Mouse (Mus musculus) hindbrain, embryonic 11.5 days (tissue): ENCODE measurements around the gene Mrc2. TPM values are rescaled to one million over a fixed set of nuclear protein-coding genes. Genes with fewer than 3 reads are reported as not detected.
A peak's percentile ranks its signal among the peaks of the same experiment; 100 is the strongest.

Experiments used
- ATAC-seq: fragments of 200-750 bp; cut with Nextera tagmentation; 2 replicates; pipeline ENCODE4 v1.8.0; 2017; ENCODE audit warnings: mild to moderate bottlenecking, moderate TSS enrichment, moderate library complexity; ENCODE audit not compliant: low FRiP score
- DNase-seq: peaks from one replicate; pipeline ENCODE4 v3.0.0-alpha.2; 2015; ENCODE audit warnings: low spot score
- H3K27ac ChIP-seq: fragments of 300-500 bp; sonication (generic); 2 replicates; pipeline ENCODE4 v1.5.1; 2014; ENCODE audit warnings: mild to moderate bottlenecking, low read depth, low read length
- H3K27me3 ChIP-seq: fragments of 300-500 bp; sonication (generic); 2 replicates; pipeline ENCODE4 v1.6.1; 2014; ENCODE audit warnings: mild to moderate bottlenecking, low read length, moderate library complexity, mixed read lengths; ENCODE audit not compliant: control insufficient read depth, insufficient read depth
- H3K36me3 ChIP-seq: fragments of 300-500 bp; sonication (generic); 2 replicates; pipeline ENCODE4 v1.6.1; 2014; ENCODE audit warnings: mild to moderate bottlenecking, low read length, moderate library complexity, mixed read lengths; ENCODE audit not compliant: control insufficient read depth, insufficient read depth
- H3K4me1 ChIP-seq: fragments of 300-500 bp; sonication (generic); replicated peaks from 2 replicates; pipeline ENCODE4 v1.6.1; 2014; ENCODE audit warnings: low read length, mixed read lengths; ENCODE audit not compliant: control insufficient read depth, insufficient read depth
- H3K4me2 ChIP-seq: fragments of 300-500 bp; sonication (generic); replicated peaks from 2 replicates; pipeline ENCODE4 v1.6.1; 2014; ENCODE audit warnings: mild to moderate bottlenecking, low read depth, low read length
- H3K4me3 ChIP-seq: fragments of 300-500 bp; sonication (generic); 2 replicates; pipeline ENCODE4 v1.5.1; 2014; ENCODE audit warnings: low read depth, low read length
- H3K9ac ChIP-seq: fragments of 300-500 bp; sonication (generic); 2 replicates; pipeline ENCODE4 v1.6.1; 2014; ENCODE audit warnings: low read depth, low read length
- H3K9me3 ChIP-seq: fragments of 300-500 bp; sonication (generic); 2 replicates; pipeline ENCODE4 v1.6.1; 2016; ENCODE audit warnings: low read length; ENCODE audit not compliant: control insufficient read depth
- WGBS: fragments of 180-500 bp; shearing (Covaris S2); extraction: QIAGEN DNeasy Blood & Tissue Kit; methylation state at CpG from one replicate; pipeline ENCODE4 v1.1.7; 2014; 5-methylcytosine and 5-hydroxymethylcytosine counted together
- polyA plus RNA-seq: library from polyadenylated mRNA; unstranded; fragments of >200 nt; fragmentation: Nextera tagmentation; extraction: Ambion mirVana; gene quantifications from 2 replicates; pipeline ENCODE4 v1.2.1, GENCODE M21; 2014

Gene Mrc2
- polyA plus RNA-seq, 1 experiment from 2014 or later = 6.6 TPM

DNA sequence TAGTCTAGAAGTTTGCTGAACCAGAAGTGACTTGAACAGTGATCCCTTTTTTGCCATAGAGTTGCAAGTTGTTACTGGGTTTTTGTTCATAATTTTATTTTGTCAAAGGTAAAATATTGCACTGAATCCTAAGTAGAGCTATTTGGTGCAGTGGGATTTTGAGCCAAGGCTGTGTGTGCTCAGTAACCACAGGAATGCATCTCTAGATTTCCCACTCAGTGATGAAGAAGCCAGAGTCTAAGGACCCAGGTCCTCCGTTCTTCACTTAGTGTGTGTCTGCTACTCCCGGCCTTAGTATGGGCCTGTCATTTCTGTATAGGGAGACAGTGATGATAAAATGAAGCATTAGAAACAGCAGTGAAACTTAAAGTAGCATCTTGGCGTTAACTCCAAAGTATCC lies 27.5 kb upstream of the Mrc2 start:
- Histone ChIP-seq H3K4me3 (no peak overlapping the region), H3K9ac (no peak overlapping the region), H3K4me2 (no peak overlapping the region), H3K27me3 (no peaks in the 10 kb centered on the region), H3K9me3 (no peaks in the 10 kb centered on the region), H3K36me3 (no peaks in the 10 kb centered on the region), H3K4me1 (no peaks in the 10 kb centered on the region), H3K27ac (no peak overlapping the region)
- WGBS = 91% methylated on average over 3 of the region's 3 CpGs
- DNase-seq (no peak), ATAC-seq (no peak)

DNA sequence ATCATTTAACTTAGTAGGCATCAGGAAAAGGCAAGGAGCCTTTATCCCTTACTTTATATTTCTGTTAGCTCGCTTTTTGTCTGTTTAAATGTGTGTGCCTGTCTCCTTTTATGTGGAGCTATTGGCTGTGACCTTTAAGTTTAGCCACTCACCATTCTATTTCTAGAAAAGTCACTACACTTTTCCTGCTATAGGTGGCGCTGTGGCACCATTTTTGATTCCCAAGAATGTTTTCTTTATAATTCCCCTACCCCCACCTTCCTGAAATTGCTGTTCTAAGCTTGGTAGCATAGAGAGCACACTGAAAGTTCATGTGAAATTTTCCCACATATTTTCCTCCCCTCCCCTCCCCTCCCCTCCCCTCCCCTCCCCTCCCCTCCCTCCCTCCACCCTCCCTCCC lies 22.3 kb upstream of the Mrc2 start:
- no peaks in the 10 kb centered on the region for H3K9me3 ChIP-seq
- ATAC-seq (no peak), DNase-seq (peak; percentile 81)
- H3K9ac ChIP-seq = no peak overlapping the region
- 15% methylated on average over 2 of the region's 2 CpGs for WGBS
- no peak overlapping the region for H3K4me3 ChIP-seq
- H3K4me2 ChIP-seq = no peak overlapping the region
- H3K36me3 ChIP-seq = 0 out of 2 replicates have a peak, but pooled peaks cover 2% of the 10 kb centered on the region
- H3K27me3 ChIP-seq = no peaks in the 10 kb centered on the region
- H3K4me1 ChIP-seq = no peaks in the 10 kb centered on the region
- no peak overlapping the region for H3K27ac ChIP-seq

DNA sequence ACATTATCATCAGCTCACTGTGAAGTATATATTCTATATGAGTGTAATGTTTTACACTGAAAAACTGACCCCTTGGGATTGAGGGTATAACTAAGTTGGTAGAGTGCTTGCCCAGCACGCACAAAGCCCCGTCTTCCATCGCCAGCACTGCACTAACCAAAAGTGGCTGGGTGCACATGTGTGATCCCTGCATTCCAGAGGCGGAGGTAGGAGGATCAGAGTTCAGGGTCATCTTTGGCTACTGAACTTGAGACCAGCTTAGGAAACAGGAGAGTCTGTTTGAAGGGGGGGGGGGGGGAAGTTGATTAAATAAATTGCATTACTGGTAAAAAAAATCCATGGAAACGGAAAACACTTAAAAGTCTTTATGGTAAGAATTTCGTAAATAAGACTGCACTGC lies 12.0 kb upstream of the Mrc2 start:
- Histone ChIP-seq H3K4me1 (no peaks in the 10 kb centered on the region), H3K4me3 (no peak overlapping the region), H3K27me3 (no peaks in the 10 kb centered on the region), H3K27ac (no peak overlapping the region), H3K36me3 (peaks cover 2% of the 10 kb centered on the region; the same call in 1 of the 2 replicates), H3K9ac (no peak overlapping the region), H3K4me2 (no peak overlapping the region), H3K9me3 (no peaks in the 10 kb centered on the region)
- ATAC-seq (no peak), DNase-seq (no peak)
- 83% methylated on average over 6 of the region's 6 CpGs for WGBS

DNA sequence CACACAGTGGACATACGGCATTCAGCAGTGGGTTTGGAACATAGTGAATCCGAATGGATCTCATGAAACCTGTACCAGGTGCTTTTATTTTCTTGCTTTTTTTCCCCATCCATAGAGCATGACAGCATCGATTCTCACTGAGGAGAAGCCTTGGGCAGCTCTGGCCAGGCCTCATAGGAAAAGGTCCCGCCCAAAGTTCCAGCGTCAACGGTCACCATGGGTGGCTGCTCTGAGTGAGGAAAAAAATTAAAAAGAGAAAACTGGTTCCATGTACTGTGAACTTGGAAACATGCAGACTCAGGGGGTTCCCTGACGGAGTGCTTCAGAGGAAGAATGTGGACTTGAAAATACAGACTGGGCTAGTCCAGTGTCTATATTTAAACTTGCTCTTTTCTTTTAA lies 11.2 kb upstream of the Mrc2 start:
- ATAC-seq (no peak), DNase-seq (no peak)
- H3K4me3 ChIP-seq = no peak overlapping the region
- no peak overlapping the region for H3K9ac ChIP-seq
- no peaks in the 10 kb centered on the region for H3K9me3 ChIP-seq
- 73% methylated on average over 7 of the region's 7 CpGs for WGBS
- no peak overlapping the region for H3K4me2 ChIP-seq
- no peaks in the 10 kb centered on the region for H3K36me3 ChIP-seq
- H3K27ac ChIP-seq = no peak overlapping the region
- H3K4me1 ChIP-seq = no peaks in the 10 kb centered on the region
- no peaks in the 10 kb centered on the region for H3K27me3 ChIP-seq

DNA sequence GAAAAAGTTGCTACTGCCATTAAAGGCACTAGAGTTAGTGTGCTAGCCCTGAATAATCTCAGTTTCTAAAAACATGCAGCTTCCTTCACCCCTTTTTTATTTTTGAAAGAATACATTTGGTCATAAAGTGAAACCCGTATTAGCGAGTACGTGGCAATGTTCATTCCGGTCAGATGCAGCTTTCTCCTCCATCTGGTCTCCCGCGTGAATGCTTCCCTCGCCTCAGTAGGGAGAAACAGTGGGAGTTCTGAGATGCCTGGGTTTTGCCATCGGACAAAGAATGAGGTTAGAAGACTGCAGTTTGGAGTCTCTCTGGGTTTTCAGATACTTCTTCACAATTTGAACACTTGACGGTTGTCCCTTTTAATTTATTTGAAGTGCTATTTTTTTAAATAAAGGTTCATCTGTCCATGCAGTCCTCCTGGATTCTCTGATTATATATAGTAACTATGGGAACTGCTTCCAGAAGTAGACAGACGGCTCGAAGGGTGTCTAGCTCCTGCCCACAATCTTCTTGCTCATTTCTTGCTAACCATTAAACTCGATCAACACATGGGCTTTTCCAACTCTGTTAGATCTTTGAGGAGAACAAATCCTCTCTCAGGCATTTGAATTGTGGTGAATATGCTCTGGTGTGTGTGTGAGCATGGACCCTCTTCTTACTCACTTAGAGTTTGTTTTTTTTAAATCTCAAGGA lies 10.5 kb upstream of the Mrc2 start:
- DNase-seq (no peak), ATAC-seq (no peak)
- Histone ChIP-seq H3K4me1 (no peaks in the 10 kb centered on the region), H3K36me3 (no peaks in the 10 kb centered on the region), H3K4me3 (no peak overlapping the region), H3K27me3 (no peaks in the 10 kb centered on the region), H3K9ac (no peak overlapping the region), H3K4me2 (no peak overlapping the region), H3K9me3 (no peaks in the 10 kb centered on the region), H3K27ac (no peak overlapping the region)
- 74% methylated on average over 12 of the region's 12 CpGs for WGBS

DNA sequence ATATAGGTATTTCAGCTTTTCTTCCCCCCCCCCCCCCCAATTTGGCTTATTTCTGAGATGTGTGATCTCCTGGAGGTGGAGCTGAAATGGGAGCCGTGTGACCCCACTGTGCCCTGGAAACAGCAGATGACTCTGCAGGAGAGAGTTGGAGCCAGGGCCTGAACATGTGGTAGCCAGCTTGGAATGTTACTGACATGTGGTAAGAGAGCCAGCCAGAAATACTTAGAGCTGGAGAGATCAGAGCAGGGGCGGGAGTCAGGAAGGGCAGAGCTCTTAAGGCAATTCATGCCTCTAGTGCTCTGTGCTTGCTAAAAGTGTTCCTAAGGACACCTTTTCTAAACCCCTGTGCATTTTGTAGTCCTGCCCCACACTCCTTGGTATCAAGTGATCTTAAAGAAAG lies 10.0 kb upstream of the Mrc2 start:
- no peaks in the 10 kb centered on the region for H3K27me3 ChIP-seq
- no peak overlapping the region for H3K4me2 ChIP-seq
- peak; percentile 33 for DNase-seq
- H3K9ac ChIP-seq = no peak overlapping the region
- H3K4me3 ChIP-seq = no peak overlapping the region
- H3K36me3 ChIP-seq = no peaks in the 10 kb centered on the region
- no peaks in the 10 kb centered on the region for H3K9me3 ChIP-seq
- H3K27ac ChIP-seq = no peak overlapping the region
- no peaks in the 10 kb centered on the region for H3K4me1 ChIP-seq
- ATAC-seq = no peak
- WGBS = 58% methylated on average over 2 of the region's 2 CpGs

DNA sequence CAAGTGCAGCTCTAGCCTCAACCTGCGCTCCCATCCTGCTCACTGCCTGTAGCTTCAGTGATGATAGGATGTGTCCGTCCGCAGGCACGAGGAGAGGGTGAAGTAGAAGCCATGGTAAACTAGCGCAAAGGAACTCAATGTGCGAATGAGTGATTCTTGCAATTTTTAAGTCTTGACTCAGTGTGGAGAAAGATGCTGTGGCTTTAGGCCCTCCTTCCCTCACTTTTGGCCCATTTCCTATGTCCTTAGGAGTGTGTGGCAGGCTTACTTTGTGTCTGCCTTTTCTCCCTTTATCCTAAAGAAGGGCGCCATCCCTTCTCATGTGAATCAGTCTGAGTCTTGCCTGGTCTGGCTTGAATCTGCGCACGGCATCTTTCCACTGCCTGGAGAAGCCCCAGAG lies 9.4 kb upstream of the Mrc2 start:
- no peak overlapping the region for H3K4me3 ChIP-seq
- H3K9me3 ChIP-seq = no peaks in the 10 kb centered on the region
- DNase-seq (no peak), ATAC-seq (no peak)
- 85% methylated on average over 9 of the region's 9 CpGs for WGBS
- no peak overlapping the region for H3K9ac ChIP-seq
- H3K4me2 ChIP-seq = no peak overlapping the region
- H3K36me3 ChIP-seq = no peaks in the 10 kb centered on the region
- H3K27me3 ChIP-seq = no peaks in the 10 kb centered on the region
- H3K4me1 ChIP-seq = no peaks in the 10 kb centered on the region
- no peak overlapping the region for H3K27ac ChIP-seq

DNA sequence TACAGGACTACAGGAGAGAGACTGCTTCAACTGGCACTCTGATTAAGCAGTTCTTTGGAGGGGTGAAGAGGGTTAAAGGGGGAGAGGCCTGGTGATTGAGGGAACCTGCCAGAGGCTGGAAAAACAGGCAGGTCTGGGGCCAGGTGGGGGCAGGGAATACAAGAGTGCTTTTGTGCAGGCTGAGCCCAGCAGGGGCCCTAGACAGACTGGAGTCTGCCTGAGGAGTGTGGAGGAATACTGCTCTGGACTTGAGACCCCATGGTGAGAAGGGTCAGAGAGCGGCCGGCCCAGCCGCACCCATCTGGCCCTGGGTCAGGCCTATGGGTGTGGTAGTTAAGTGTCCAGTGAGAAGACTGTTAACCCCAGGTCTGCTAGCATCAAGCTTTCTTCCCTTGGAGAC lies 6.7 kb upstream of the Mrc2 start:
- DNase-seq (no peak), ATAC-seq (no peak)
- 37% methylated on average over 3 of the region's 3 CpGs for WGBS
- Histone ChIP-seq H3K27ac (no peak overlapping the region), H3K27me3 (peaks cover under 1% of the 10 kb centered on the region; the same call in 1 of the 2 replicates), H3K9ac (no peak overlapping the region), H3K4me1 (no peaks in the 10 kb centered on the region), H3K4me2 (no peak overlapping the region), H3K36me3 (no peaks in the 10 kb centered on the region), H3K9me3 (no peaks in the 10 kb centered on the region), H3K4me3 (no peak overlapping the region)

DNA sequence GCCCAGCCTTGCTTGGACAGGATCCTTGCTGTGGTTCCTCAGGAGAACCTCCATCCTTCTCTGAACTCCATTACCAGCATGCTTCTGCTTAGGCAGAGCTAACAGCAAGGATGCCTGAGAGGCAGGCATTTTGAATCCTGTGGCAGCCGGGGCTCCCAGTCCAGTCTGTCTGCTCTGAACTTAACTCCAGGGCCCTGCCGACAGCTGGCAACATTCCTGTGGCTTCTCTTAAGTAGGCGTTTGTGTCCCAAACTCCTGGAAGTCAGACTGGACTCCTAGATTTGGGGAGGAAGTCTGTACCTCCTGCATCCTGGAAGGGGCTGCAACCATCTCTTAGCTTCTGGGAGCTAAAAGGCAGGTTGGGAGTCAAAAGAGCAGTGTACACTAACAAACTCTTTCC lies 3.0 kb upstream of the Mrc2 start:
- DNase-seq (no peak), ATAC-seq (no peak)
- Histone ChIP-seq H3K4me3 (no peak overlapping the region), H3K4me1 (peaks cover 4% of the 10 kb centered on the region; the same call in 1 of the 2 replicates), H3K27me3 (peaks cover 2% of the 10 kb centered on the region; the same call in 1 of the 2 replicates), H3K4me2 (no peak overlapping the region), H3K36me3 (no peaks in the 10 kb centered on the region), H3K9me3 (no peaks in the 10 kb centered on the region), H3K27ac (no peak overlapping the region), H3K9ac (no peak overlapping the region)
- 58% methylated on average over 3 of the region's 3 CpGs for WGBS
